Mouse (Mus musculus) frontal cortex, adult (tissue): ENCODE results near the gene Ntsr1.

Experiments used
- ATAC-seq: cut with Nextera tagmentation; 2 replicates; pipeline ENCODE4 v1.9.2; 2017; ENCODE audit warnings: mild to moderate bottlenecking, moderate library complexity, mixed read lengths; ENCODE audit not compliant: low TSS enrichment

The Ntsr1 gene

DNA sequence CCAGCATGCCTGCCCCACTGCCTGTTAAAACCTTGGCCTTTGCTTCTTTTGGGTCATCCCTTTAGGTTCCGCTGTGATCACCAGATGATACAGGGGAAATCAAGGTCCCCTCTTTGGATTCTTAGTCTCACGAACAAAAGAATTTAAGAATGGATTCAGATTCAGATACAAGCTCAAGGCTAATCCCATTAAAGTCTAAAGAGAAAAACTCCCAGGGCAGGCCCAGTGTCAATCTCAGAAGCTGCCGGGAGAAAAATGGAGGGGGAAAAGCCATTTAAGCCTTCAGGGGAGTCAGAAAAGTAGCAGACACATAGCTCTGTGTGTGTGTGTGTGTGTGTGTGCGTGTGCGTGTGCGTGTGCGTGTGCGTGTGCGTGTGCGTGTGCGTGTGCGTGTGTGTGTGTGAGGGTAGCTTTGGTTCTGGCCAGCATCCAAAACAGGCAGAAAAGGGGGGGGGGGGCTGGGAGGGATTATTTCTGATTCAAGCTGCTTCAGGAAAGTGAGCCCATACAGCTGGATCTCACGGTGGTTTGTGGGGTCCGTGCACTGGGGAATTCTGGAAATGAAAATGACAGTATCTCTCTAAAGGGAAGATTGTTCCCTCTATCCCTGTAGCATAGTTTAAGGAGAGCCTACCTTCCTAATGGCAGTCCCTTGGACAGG, 8.8 kb downstream of the Ntsr1 start:
- ATAC-seq = no peak

DNA sequence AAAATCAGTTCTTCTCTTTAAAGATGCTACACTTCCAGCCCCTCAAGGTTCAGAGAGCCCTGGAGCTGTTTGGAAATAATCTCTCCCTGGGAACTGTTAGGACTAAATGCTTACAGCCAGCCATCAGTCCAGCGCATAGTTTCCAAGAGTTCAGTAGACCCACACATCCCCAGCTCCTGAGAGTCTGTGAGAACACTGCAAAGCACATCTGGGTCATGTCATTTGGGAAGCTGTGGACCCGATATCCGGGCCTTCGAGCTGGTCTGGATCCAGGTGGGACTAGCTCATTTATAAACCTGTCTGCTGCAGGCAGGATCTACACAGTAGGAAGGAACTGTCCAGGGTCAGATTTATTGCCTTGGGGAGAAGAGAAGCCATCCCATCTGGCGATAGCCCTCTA, 11.1 kb downstream of the Ntsr1 start:
- no peak for ATAC-seq

DNA sequence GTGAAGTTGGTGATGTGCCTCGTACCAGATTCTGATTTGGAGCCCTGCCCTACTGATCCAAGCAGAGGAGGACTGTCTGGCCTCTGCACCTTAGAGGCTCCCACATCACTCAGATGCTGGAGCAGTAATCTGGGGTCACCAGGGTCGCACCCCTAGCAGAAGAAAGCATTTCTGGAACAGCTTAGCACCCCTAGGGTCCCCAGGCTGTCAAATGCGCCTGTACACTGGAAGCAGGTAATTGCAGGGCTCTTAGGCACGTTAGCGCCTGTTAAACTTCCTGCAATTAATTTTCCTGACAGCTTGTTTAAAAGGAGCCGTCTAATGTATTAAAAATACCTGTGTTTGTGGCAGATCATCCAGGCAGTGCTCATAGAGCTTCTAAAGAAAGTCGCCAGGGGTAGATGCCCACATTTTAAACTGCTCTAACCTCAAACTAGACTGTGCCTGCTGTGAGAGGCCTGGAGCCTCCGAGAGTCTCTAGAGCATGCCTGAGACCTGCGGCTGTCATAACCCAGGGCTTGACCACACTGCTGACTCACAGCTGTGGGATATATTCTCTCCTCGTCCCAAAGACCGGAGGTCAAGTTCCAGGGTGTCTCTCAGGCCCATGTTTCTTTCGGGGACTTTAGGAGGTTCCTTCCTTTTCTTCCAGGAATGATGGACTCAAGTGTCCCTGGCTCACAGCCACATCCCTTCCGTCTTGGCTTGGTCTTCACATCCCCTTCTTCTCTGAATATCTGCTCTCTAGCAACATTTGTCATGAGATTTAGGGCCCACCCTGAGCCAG, 12.3 kb downstream of the Ntsr1 start:
- no peak for ATAC-seq

GRCm38 (mm10) chr2:180513019-180513418, 13.2 kb downstream of the Ntsr1 start:
- ATAC-seq = no peak

GRCm38 (mm10) chr2:180513835-180514234, 14.1 kb downstream of the Ntsr1 start:
- ATAC-seq = no peak

DNA sequence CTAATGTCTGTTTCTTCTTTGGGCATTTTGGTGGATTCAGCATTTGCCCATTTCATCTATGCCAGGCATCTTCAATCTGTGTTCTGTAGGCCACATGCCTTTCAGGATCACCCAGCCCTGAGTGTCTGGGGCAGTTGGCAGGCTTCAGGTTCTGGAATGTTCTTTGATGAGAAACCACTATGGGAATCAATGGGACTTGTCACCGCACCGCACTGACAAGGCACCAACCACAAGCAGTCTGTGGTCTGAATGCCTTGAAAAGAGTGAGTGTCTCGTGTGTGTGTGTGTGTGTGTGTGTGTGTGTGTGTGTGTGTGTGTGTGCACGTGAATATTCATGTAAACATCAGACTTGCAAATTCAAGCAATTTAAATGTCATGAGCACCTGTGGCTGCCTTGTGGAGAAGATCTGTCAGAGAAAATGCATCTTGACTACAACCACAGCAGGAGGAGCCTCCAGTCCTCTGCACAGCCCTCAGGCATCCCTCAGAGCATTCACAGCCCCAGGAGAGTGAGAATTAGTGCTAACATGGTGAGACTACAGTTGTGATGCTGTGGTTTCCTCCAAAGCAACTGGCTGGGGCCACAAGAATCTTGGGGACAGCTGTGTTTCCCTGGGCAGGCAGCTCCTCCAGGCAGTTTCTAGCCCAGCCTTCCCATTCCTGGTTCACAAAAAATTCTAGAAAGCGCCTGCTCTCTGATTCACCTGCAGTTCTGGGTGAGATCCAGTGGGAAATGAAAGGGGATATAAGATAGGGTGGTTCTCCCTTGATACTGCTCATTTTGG, 21.9 kb downstream of the Ntsr1 start:
- ATAC-seq = no peak

DNA sequence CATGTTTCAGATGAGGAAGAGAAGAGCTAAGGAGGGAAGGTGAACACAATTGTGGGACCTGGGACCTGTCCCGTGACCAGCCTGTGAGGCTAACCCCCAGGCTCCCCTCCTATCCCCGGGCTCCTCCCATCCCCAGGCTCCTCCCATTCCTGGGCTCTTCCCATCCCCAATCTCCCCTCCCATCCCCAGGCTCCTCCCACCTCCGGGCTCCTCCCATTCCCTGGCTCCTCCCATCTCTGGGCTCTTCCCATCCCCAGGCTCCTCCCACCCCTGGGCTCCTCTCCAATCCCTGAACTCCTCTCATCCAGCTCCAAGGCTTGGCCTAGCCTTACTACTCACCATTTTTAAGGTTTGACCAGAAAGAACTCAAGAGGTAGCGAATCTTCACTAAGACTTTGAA, 23.0 kb downstream of the Ntsr1 start:
- ATAC-seq = no peak

DNA sequence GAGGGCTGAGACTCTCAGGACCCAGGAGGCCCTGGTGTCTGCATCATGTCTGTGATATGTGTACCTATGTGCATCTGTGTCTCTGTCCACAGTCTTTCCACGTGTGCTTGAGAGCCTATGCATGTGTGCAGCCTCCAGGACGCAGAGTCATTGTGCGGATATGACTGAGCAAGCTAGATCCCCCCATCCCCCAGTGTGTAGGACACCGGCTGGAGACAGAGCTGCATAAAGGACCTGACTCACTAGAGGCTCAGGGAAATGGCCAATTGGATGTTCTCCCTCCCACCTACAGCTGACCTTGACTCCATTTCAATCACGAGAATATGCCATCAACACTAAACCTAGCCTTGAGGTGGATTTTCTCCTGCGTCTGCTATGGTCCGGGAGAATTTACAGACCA, 27.7 kb downstream of the Ntsr1 start:
- ATAC-seq = no peak

- ATAC-seq = no peak
Observed at GRCm38 (mm10) chr2:180527883-180528282, 28.1 kb downstream of the Ntsr1 start.

- peak; percentile 64; the same call in 1 of the 2 replicates for ATAC-seq
Observed at GRCm38 (mm10) chr2:180530130-180530529, 30.4 kb downstream of the Ntsr1 start.

GRCm38 (mm10) chr2:180530584-180530983, 30.8 kb downstream of the Ntsr1 start:
- no peak for ATAC-seq

DNA sequence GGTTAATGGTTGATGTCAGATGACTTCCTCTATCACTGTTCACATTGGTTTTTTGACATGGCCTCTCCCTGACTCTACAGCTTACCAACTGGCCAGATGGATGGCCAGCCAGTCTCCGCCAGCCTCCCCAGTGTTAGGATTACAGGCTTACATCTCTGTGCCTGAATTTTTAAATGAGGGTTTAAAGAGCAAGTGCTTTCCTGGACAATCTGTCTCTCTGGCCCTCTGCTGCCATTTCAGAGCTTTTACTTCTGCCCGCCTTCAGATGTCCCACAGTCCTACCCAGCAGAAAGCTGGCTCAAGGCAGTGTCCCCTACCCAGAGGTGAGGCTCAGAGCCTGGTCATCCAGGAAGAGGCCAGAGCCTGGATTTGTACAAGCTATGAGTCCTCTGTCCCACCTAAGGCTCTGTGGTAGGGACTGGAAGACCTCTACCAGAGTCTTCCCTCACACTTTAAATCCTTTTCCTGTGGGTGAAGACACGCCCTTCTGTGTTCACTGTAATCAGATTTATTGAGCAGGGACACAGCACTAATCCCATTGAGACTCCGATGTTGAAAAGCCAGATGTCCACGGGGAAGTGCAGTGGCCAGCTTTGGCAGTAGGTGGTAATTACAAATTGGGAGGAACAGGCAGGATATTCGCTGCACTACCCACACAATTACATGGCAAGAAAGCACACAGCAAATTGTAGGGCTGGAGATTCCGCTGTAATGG, 32.1 kb downstream of the Ntsr1 start:
- ATAC-seq = no peak

GRCm38 (mm10) chr2:180532386-180532995, 32.7 kb downstream of the Ntsr1 start:
- no peak for ATAC-seq

DNA sequence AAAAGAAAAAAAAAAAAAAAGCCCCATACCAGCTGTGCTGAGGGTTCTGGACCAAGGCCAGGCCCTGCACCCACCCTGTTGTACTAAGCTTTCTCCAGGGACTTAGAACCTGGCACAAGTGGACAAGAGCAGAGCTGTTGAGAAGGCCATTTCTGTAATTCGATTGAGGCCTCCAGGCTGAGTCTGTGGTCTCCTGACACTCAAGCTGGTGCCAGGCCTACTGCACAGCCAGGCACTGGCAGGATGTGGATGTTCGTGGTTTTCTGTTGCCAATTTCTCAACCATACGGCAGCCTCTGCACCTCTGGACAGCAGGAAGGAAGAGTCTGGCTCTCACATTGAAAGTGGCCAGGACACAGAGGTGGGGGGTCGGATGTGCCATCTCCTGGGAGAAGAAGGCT, 33.5 kb downstream of the Ntsr1 start:
- no peak for ATAC-seq

GRCm38 (mm10) chr2:180543675-180544074, 43.9 kb downstream of the Ntsr1 start:
- no peak for ATAC-seq

DNA sequence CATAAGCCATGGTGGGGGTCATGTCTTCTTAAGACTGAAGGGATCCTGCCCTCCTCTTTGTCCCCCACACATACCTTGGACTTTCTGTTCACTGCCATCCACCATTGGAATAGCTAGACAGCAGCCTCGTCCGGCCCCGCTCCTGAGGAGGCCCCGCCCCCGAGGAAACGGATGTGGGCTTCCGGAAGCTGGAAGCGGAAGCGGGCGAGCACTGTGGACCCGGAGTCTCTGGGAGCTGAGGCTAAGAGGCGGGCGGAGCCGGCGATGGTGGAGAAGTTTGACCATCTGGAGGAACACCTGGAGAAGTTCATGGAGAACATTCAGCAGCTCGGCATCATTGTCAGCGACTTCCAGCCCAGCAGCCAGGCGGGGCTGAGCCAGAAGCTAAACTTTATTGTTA, 45.3 kb downstream of the Ntsr1 start:
- no peak for ATAC-seq

DNA sequence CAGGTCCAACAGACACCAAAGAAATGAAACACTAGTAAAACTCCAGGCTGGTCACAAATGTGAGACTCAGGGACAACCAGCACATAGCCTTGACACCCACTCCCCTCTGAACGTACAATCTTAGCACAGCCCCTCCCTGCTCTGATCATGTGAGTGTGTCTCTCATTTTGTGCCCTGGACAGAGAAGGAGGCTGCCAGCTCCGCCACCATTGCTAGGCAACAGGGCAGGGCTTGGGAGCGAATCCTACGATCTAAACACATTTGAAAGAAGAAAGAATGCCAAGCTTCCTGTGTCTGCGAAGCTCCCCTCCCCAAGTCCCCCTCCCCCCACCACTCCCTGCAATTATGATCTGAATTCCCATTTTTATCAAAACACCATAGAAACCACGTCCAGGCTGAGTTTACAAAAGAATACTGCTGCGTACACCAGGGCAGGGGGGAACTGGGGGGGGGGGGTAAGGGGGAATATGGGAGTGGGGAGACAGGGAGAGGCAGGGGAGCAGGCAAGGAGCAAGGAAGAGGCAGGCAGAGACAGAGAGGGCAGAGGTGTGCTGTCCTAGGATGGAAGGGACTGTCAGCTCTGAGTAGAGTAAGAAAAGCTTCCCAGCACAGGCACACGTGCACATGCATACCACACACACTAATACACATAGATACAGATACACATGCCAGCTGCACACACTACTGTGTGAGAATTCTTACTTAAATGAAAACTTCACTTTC, 47.8 kb downstream of the Ntsr1 start:
- no peak for ATAC-seq

DNA sequence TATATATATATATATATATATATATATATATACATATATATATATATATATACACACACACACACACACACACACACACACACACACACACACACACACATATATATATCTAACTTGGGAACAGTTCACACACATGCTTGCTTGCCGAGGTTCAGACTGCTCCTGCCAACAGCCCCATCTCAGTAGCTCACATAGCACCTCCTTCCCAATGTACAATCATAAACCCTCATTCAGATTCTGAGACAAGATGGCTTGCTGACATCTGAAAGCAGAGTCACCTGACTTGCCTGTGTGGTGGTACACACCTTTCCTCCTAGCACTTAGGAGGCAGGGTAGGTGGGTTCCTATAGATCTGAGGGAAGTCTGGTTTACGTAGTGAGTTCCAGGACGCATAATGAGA, 52.6 kb downstream of the Ntsr1 start:
- ATAC-seq = no peak

DNA sequence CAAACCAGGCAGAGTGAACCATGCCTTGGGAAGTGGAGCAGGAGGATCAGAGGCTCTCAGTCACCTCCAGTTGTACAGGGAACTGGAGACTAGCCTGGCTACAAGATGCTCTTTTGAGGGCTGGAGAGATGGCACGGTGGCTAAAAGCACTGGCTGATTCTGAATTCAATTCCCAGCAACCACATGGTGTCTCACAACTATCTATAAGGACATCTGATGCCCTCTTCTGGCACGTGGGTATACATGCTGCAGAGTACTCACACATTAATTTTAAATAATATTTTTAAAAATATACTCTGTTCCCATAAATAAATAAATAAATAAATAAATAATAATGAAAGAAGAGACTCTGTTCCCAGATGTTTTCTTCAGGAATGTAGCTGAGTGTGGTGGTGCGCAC, 55.4 kb downstream of the Ntsr1 start:
- no peak for ATAC-seq

DNA sequence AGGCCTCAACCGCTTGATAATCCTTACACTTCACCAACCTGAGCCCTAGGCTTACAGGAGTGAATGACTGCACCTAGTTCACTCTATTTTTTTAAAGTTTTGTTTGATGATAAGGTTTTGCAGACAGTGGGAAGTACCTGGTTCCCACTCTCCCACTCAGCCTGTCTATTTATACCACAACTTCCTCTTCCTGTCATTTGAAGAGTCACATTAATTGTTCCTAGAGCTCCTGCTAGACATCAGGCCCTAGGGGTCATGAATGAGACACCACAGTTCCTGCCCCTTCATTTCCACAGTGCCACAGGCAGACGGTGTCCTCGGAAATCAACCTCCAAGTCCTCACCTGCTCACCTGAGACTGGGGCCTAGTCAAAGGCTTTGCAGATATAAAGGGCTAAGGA, 56.7 kb downstream of the Ntsr1 start:
- no peak for ATAC-seq

GRCm38 (mm10) chr2:180560245-180560644, 60.5 kb downstream of the Ntsr1 start:
- ATAC-seq = no peak
